Mouse (Mus musculus) heart, adult 2 months (tissue): Measurements from ENCODE around the gene Sucla2. TPM values are rescaled to one million over a fixed set of nuclear protein-coding genes. Genes with fewer than 3 reads are reported as not detected.

Source experiments
- DNase-seq, 2 experiments: peaks; one replicate each; pipeline ENCODE4 v3.0.0; 2021
- H3K27ac ChIP-seq: fragments of 200-600 bp; 2 replicates; pipeline ENCODE4 v1.8.1; 2022
- H3K27me3 ChIP-seq: fragments of 200-500 bp; 2 replicates; pipeline ENCODE4 v1.6.1; 2012; ENCODE audit warnings: mild to moderate bottlenecking, low read length, inconsistent platforms, mixed read lengths; ENCODE audit not compliant: control insufficient read depth, insufficient read depth
- H3K36me3 ChIP-seq: fragments of 200-500 bp; 2 replicates; pipeline ENCODE4 v1.6.1; 2012; ENCODE audit warnings: low read length, inconsistent platforms; ENCODE audit not compliant: control insufficient read depth, insufficient read depth
- H3K4me1 ChIP-seq: fragments of 200-500 bp; 2 replicates; pipeline ENCODE4 v1.6.1; 2011; ENCODE audit warnings: low read length; ENCODE audit not compliant: control insufficient read depth, insufficient read depth
- H3K4me3 ChIP-seq: fragments of 200-600 bp; 2 replicates; pipeline ENCODE4 v1.8.1; 2022
- H3K79me2 ChIP-seq: fragments of 200-500 bp; replicated peaks from 2 replicates; pipeline ENCODE4 v1.6.1; 2012; ENCODE audit warnings: mild to moderate bottlenecking, inconsistent platforms, low read length, moderate library complexity, mixed read lengths; ENCODE audit not compliant: control insufficient read depth, insufficient read depth
- H3K9ac ChIP-seq: fragments of 200-500 bp; 2 replicates; pipeline ENCODE4 v1.6.1; 2012; ENCODE audit warnings: low read depth, mild to moderate bottlenecking, control low read depth, inconsistent platforms, low read length, mixed read lengths
- CTCF ChIP-seq: fragments of 200-600 bp; IDR thresholded peaks from 2 replicates; pipeline ENCODE4 v1.8.1; 2022; ENCODE audit warnings: antibody characterized with exemption, mild to moderate bottlenecking, moderate library complexity
- EP300 ChIP-seq: fragments of 200-500 bp; IDR thresholded peaks from 2 replicates; pipeline ENCODE4 v1.6.1; 2011; ENCODE audit warnings: low read depth, low read length, control low read depth; ENCODE audit not compliant: insufficient read depth
- POLR2A ChIP-seq: fragments of 200-500 bp; IDR thresholded peaks from 2 replicates; pipeline ENCODE4 v1.6.1; 2011; ENCODE audit warnings: mild to moderate bottlenecking, low read depth, low read length, control low read depth; ENCODE audit not compliant: insufficient read depth
- WGBS: fragments of 180-500 bp; shearing (Covaris S2); methylation state at CpG from one replicate; pipeline ENCODE4 v1.1.7; 2018; 5-methylcytosine and 5-hydroxymethylcytosine counted together
- intact Hi-C: fragments of 180-260 bp; cut with DNase I; formaldehyde crosslinking; loops from one replicate; pipeline ENCODE4 v1.15.1; 2025
- polyA plus RNA-seq: library from polyadenylated mRNA; depleted of rRNA; stranded (reverse); fragments of >200 nt; gene quantifications from 2 replicates; pipeline ENCODE4 v1.2.3, GENCODE M21; 2012
- total RNA-seq, 2 experiments: library from RNA; stranded (reverse); gene quantifications; 2 replicates each; pipeline ENCODE4 v1.2.3; 2021

Sucla2 gene
- total and polyA plus RNA-seq, 3 experiments, result 125 to 811 (median 693) TPM

DNA sequence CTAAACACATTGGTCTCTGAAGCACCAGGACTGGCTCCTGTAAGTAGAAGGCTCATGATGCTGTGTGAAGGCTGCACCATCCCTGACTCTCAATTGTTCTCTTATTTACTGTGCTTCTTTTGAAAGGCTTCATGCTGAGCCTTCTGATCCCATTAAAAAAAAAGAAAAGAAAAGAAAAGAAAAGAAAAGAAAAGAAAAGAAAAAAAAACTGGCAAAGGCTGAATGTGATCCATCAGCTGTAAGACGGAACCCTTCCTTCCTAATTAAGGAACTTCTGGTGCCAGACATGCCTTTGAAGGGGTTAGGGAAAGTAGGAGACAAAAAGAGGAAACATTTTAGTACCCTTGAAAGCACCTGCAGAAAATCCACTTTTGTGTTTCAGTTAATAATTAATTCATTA, 45.3 kb upstream of the Sucla2 start:
- 73% methylated on average over 1 of the region's 1 CpGs for WGBS
- intact Hi-C loops, result loop anchor here (5.0 kb wide), 1 partner anchor 372 kb away; no protein-coding TSS in a partner anchor
- Histone ChIP-seq H3K27ac (no peak overlapping the region), H3K9ac (no peak overlapping the region), H3K27me3 (no peaks in the 10 kb centered on the region), H3K79me2 (no peaks in the 10 kb centered on the region), H3K4me3 (no peak overlapping the region), H3K36me3 (no peaks in the 10 kb centered on the region; the same call in 1 of the 2 replicates), H3K4me1 (peaks cover 13% of the 10 kb centered on the region)
- DNase-seq, result no peak
- TF ChIP-seq POLR2A (no peak), CTCF (no peak), EP300 (no peak)

DNA sequence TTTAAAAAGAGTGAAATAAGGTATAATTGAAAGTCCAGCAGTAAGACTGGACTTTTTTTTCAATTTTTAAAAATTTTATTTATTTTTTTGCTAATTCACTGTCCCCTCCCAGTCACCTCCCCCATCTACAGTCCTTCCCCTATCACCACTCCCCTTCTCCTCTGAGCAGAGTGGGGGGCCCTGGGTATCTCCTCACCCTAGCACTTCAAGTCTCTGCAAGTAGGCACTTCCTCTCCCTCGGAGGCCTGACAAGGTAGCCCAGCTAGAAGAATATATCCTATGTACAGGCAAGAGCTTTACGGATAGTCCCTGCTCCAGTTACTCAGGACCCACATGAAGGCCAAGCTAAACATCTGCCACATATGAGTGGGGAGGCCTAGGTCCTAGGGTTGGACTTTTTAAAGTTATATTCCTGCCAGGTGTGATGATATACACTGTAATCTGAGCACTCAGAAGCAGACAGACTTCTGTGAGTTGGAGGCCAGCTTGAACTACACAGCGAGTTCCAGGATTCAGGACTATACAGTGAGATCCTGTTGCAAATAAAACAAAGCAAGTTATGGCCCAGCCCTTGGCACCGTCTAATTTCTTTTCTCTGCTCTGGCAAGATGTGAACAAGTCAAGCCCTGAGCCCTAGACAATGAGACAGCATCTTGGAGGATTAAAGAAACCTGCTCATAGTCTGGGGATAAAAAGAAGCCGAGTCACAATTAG, 41.4 kb upstream of the Sucla2 start:
- 78% methylated on average over 5 of the region's 5 CpGs for WGBS
- no peak overlapping the region for H3K27ac ChIP-seq
- intact Hi-C loops, result no loop called here
- no peak overlapping the region for H3K4me3 ChIP-seq
- H3K36me3 ChIP-seq, result no peaks in the 10 kb centered on the region
- peaks cover 4% of the 10 kb centered on the region for H3K4me1 ChIP-seq
- no peaks in the 10 kb centered on the region for H3K27me3 ChIP-seq
- TF ChIP-seq CTCF, result no peak
- TF ChIP-seq EP300, result no peak
- no peak for TF ChIP-seq POLR2A
- H3K9ac ChIP-seq, result no peak overlapping the region
- H3K79me2 ChIP-seq, result no peaks in the 10 kb centered on the region
- DNase-seq, result no peak

DNA sequence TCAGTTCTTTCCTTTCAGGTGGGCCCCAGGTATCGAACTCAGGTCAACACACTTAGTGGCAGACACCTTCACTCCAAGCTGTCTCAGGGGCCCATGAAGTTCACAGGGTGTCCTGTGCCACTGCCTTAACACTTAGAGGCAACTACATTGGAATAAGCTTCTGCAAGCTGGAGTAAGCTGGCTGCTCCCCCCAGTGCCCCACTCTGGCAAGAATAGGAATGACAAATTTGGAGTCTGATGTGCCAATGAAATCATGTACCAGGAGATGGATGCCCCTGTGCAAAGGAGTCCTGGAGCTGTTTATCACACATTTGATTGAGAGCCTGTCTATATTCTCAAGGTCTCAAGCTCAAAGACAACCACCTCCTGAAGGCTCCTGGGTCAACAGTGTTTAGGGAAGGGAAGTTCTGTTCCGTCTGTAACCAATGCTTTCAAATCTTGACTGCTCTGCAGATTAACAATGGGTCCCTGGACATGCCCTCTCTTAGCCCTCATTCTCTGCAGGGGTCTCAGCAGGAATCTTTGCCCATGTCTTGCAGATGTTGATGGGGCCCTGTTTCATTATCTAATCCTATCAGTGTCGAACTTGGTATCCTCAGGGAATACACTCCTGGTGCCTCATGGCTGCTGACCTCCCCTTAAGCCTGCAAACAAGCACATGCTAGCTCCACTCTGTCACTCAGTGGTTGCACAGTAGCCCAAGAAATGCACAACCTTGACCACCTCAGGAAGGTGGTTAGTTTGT, 40.6 kb upstream of the Sucla2 start:
- Histone ChIP-seq H3K36me3 (no peaks in the 10 kb centered on the region), H3K79me2 (no peaks in the 10 kb centered on the region), H3K27me3 (no peaks in the 10 kb centered on the region), H3K4me3 (no peak overlapping the region), H3K27ac (no peak overlapping the region), H3K9ac (no peak overlapping the region), H3K4me1 (peaks cover 4% of the 10 kb centered on the region)
- intact Hi-C loops, result no loop called here
- 89% methylated on average over 3 of the region's 3 CpGs for WGBS
- no peak for TF ChIP-seq EP300
- no peak; the same call in 1 of the 2 replicates for TF ChIP-seq CTCF
- no peak for TF ChIP-seq POLR2A
- no peak for DNase-seq

DNA sequence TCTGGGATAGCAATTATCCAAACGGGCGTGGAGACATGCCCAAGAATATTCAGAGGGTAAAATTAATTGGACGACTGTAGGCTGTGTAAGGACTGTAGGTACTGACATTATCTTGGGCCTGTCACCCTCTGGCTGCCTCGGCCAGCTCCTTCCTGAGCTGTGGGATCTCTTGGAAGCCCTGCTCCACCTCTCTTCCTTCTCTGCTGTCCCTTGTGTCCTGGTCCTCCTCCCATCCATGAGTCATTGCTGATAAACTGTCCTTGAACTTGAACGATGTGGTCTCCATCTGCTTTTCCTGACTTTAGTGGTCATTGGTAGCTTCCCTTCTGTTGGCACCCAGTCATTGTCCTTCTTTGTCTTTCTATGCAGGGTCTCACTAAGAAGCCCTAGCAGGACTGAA, 38.5 kb upstream of the Sucla2 start:
- DNase-seq, result peak in 1 of 2 experiments; percentile 42
- H3K27me3 ChIP-seq, result no peaks in the 10 kb centered on the region
- 24% methylated on average over 5 of the region's 5 CpGs for WGBS
- intact Hi-C loops, result no loop called here
- no peak overlapping the region for H3K9ac ChIP-seq
- H3K4me3 ChIP-seq, result no peak overlapping the region
- H3K4me1 ChIP-seq, result peaks cover 4% of the 10 kb centered on the region
- TF ChIP-seq CTCF (no peak), POLR2A (no peak), EP300 (no peak)
- no peaks in the 10 kb centered on the region for H3K36me3 ChIP-seq
- H3K79me2 ChIP-seq, result no peaks in the 10 kb centered on the region
- H3K27ac ChIP-seq, result peak overlapping the region; percentile 36

DNA sequence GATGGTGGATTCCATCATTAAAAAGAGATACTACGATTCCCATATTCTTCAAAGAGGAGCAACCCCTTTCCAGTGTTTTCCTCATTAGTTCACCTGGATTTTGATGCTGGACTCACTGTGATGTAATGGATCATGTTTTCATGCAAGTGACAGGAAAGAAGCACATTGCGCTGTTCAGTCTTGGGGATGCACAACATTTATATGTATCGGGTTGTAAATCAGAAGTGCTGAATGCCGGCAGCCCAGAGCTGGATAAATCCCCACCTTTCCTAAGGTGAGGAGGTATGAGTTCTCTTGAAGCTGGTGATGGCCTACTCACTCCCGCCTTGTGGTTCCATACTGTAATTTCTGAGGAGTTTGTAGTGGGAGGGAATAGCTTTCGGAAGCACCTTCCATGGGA, 31.8 kb upstream of the Sucla2 start:
- no peaks in the 10 kb centered on the region for H3K27me3 ChIP-seq
- WGBS, result 95% methylated on average over 6 of the region's 6 CpGs
- no peak overlapping the region for H3K4me3 ChIP-seq
- no peak for TF ChIP-seq EP300
- no peak for TF ChIP-seq CTCF
- no peak for TF ChIP-seq POLR2A
- H3K4me1 ChIP-seq, result no peaks in the 10 kb centered on the region; the same call in 1 of the 2 replicates
- no peak overlapping the region for H3K9ac ChIP-seq
- intact Hi-C loops, result no loop called here
- no peak overlapping the region for H3K27ac ChIP-seq
- no peaks in the 10 kb centered on the region for H3K79me2 ChIP-seq
- DNase-seq, result no peak
- no peaks in the 10 kb centered on the region for H3K36me3 ChIP-seq

DNA sequence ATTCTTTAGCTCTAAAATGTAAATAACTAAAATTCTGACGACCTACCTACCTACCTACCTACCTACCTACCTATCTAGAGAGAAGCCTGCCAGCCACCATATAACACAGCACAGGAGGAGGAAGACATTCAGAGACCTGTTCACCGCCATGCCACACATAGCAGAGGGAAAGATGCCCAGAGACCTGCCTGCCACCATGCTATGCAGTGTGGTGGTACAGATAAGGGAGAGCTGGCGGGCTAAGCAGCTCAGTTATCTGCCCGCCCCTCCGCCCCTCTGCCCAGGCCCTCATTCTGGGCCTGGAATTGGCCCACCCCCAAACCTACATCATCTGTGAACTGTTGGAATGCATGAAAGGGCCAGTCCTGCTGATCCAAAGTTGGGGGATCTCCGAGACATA, 31.0 kb upstream of the Sucla2 start:
- TF ChIP-seq POLR2A (no peak), CTCF (no peak), EP300 (no peak)
- Histone ChIP-seq H3K27me3 (no peaks in the 10 kb centered on the region), H3K4me3 (no peak overlapping the region), H3K36me3 (no peaks in the 10 kb centered on the region), H3K4me1 (no peaks in the 10 kb centered on the region; the same call in 1 of the 2 replicates), H3K9ac (no peak overlapping the region), H3K79me2 (no peaks in the 10 kb centered on the region), H3K27ac (no peak overlapping the region)
- 66% methylated on average over 6 of the region's 6 CpGs for WGBS
- intact Hi-C loops, result no loop called here
- DNase-seq, result no peak
